Mouse (Mus musculus) liver, postnatal 0 days (tissue): ENCODE results near the gene Poglut1.
A peak's percentile ranks its signal among the peaks of the same experiment; 100 is the strongest.

Experiments
- CTCF ChIP-seq: sonication (generic); IDR thresholded peaks from 2 replicates; pipeline ENCODE4 v1.5.1; 2016; ENCODE audit warnings: antibody characterized with exemption, low read depth
- EP300 ChIP-seq: IDR thresholded peaks from 2 replicates; pipeline ENCODE4 v1.6.1; 2016; ENCODE audit warnings: antibody characterized with exemption, low read depth, mild to moderate bottlenecking

DNA sequence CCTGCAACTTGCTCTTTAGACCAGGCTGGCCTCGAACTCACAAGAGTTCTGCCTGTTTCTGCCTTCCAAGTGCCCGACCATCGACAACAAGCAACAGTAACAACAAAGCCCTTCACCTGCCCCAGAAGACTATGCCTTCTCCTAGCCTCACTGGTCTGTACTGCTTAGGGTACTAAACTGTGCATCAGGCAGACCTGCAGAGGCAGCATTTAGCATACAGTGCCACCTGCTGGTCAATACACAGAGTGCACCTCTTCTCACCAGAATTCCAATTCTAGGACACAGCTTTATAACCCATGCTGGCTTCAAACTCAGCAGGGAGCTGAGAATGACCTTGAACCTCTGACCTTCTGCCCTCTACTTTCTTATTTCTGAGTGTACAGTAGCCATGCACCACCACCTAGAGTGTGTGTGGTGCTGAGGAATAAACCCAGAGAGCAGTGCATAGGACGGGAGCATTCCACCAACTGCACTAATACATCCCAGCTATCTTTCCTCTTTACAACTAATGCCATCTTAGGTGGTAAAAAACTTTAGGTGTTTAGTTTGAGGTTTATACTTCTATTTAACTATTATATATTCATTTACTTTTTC, 43.9 kb downstream of the Poglut1 start:
- TF ChIP-seq CTCF = peak; percentile 99
- no peak for TF ChIP-seq EP300
